19 mouse cellular contexts compared by ENCODE assay signal in the genomic region with DNA sequence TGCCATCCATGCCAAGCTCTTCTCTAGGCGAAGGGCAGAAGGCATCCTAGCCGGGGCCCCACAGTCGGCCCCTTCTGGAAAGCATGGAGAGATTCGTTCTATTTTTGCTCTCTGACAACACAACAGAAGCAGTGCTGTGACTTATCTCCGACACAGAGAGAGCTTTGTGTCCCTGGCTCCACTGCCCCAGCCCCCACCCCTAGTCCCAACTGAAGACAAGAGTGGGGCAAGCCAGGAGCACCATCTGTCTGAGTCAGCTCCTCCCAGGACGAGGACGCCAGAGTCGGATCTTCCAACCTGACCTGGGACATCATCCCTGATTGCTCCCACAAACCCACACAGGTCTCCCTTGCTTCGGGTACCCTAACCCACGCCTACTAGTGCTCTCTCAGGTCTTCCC.
DNase-seq lines count a peak whose midpoint lies in the region; ATAC-seq lines count a peak whose summit lies in the region.
"Had no signal": no experiment of that assay in that cellular context is flagged by ENCODE, and none has a peak within 500 bp of the region (broad histone marks: within the 10 kb centered on the region; RNA-seq: fewer than 3 reads in every experiment).

No protein-coding gene starts in this region.

- WGBS in hindbrain, embryonic 10.5 days = 70% methylated on average over 10 of the region's 10 CpGs
- WGBS in hindbrain, embryonic 14.5 days = 63% methylated on average over 10 of the region's 10 CpGs
- WGBS in heart, embryonic 15.5 days = 32% methylated on average over 10 of the region's 10 CpGs

- no peaks in the 10 kb centered on the region for H3K36me3 ChIP-seq in hindbrain, embryonic 10.5 days
- H3K36me3 ChIP-seq in hindbrain, embryonic 14.5 days (replicated peaks; ENCODE audit: control insufficient read depth, insufficient read depth) = no peaks in the 10 kb centered on the region
- H3K36me3 ChIP-seq in heart, embryonic 15.5 days = no peaks in the 10 kb centered on the region
- H3K36me3 ChIP-seq: embryonic facial prominence, embryonic 15.5 days; forebrain, embryonic 15.5 days; G1E; intestine, embryonic 15.5 days; liver, embryonic 12.5 days had no signal

- no peaks in the 10 kb centered on the region for H3K27me3 ChIP-seq in hindbrain, embryonic 10.5 days (ENCODE audit: insufficient read depth, poor library complexity, severe bottlenecking)
- H3K27me3 ChIP-seq in hindbrain, embryonic 14.5 days (ENCODE audit: control insufficient read depth, insufficient read depth, low read length) = no peaks in the 10 kb centered on the region
- H3K27me3 ChIP-seq in heart, embryonic 15.5 days = no peaks in the 10 kb centered on the region
- H3K27me3 ChIP-seq: embryonic facial prominence, embryonic 15.5 days; forebrain, embryonic 15.5 days; intestine, embryonic 15.5 days had no signal

- no peak overlapping the region for H3K4me3 ChIP-seq in hindbrain, embryonic 10.5 days
- H3K4me3 ChIP-seq in hindbrain, embryonic 14.5 days (replicated peaks; ENCODE audit: low read length) = no peak overlapping the region
- H3K4me3 ChIP-seq in heart, embryonic 15.5 days = no peak overlapping the region
- H3K4me3 ChIP-seq: embryonic facial prominence, embryonic 15.5 days; forebrain, embryonic 15.5 days; intestine, embryonic 15.5 days; liver, embryonic 12.5 days had no signal

- H3K9ac ChIP-seq in hindbrain, embryonic 14.5 days = no peak overlapping the region
- peak overlapping the region; percentile 12; the same call in 1 of the 2 replicates for H3K9ac ChIP-seq in heart, embryonic 15.5 days
- H3K9ac ChIP-seq: embryonic facial prominence, embryonic 15.5 days; forebrain, embryonic 15.5 days; intestine, embryonic 15.5 days; liver, embryonic 12.5 days had no signal

- no peaks in the 10 kb centered on the region for H3K9me3 ChIP-seq in hindbrain, embryonic 10.5 days
- no peaks in the 10 kb centered on the region for H3K9me3 ChIP-seq in hindbrain, embryonic 14.5 days (ENCODE audit: control insufficient read depth, low read length)
- H3K9me3 ChIP-seq in heart, embryonic 15.5 days (replicated peaks) = no peaks in the 10 kb centered on the region
- H3K9me3 ChIP-seq: embryonic facial prominence, embryonic 15.5 days; forebrain, embryonic 15.5 days; G1E; intestine, embryonic 15.5 days; liver, embryonic 12.5 days had no signal

- no peak overlapping the region for H3K4me2 ChIP-seq in hindbrain, embryonic 14.5 days (replicated peaks)
- no peak overlapping the region for H3K4me2 ChIP-seq in heart, embryonic 15.5 days
- H3K4me2 ChIP-seq: embryonic facial prominence, embryonic 15.5 days; forebrain, embryonic 15.5 days; intestine, embryonic 15.5 days; liver, embryonic 12.5 days had no signal

- no peak for DNase-seq in hindbrain, embryonic 10.5 days (ENCODE audit: low spot score)
- DNase-seq in hindbrain, embryonic 14.5 days (ENCODE audit: low spot score) = no peak
- DNase-seq in Muller cell, postnatal 12 days (ENCODE audit: inconsistent ontology term) = peak; percentile 65
- peak; percentile 97 for DNase-seq in heart, adult 11 months
- no peak for DNase-seq in liver
- no peak for DNase-seq in kidney, adult 18-20 months
- DNase-seq: adrenal gland, postnatal 10 days; cerebellum, postnatal 36 days; gastrocnemius, postnatal 14 days; kidney, postnatal 4 days; right cerebral cortex, postnatal 14 days had no signal

- H3K4me1 ChIP-seq in hindbrain, embryonic 10.5 days (replicated peaks) = peaks cover 18% of the 10 kb centered on the region
- 0 out of 2 replicates have a peak, but pooled peaks cover 3% of the 10 kb centered on the region for H3K4me1 ChIP-seq in hindbrain, embryonic 14.5 days (replicated peaks; ENCODE audit: control insufficient read depth, insufficient read depth, low read length)
- H3K4me1 ChIP-seq in heart, embryonic 15.5 days (replicated peaks) = peaks cover 52% of the 10 kb centered on the region
- H3K4me1 ChIP-seq: embryonic facial prominence, embryonic 15.5 days; forebrain, embryonic 15.5 days; intestine, embryonic 15.5 days; liver, embryonic 12.5 days had no signal

- ATAC-seq in hindbrain, embryonic 14.5 days (ENCODE audit: low FRiP score) = no peak; the same call in 1 of the 2 replicates
- peak; percentile 87 for ATAC-seq in heart, embryonic 15.5 days (replicated peaks; ENCODE audit: insufficient number of reproducible peaks, insufficient read depth, low FRiP score, low read depth)
- ATAC-seq in monocyte, adult 5-6 weeks (replicated peaks; ENCODE audit: insufficient number of reproducible peaks, low FRiP score, low TSS enrichment, poor library complexity, severe bottlenecking) = no peak
- ATAC-seq: forebrain, embryonic 15.5 days; intestine, embryonic 15.5 days; liver, embryonic 12.5 days; lung, postnatal 0 days had no signal

- H3K27ac ChIP-seq in hindbrain, embryonic 10.5 days = peak overlapping the region; percentile 59
- H3K27ac ChIP-seq in hindbrain, embryonic 14.5 days = no peak overlapping the region
- peak overlapping the region; percentile 91 for H3K27ac ChIP-seq in heart, embryonic 15.5 days
- H3K27ac ChIP-seq: embryonic facial prominence, embryonic 15.5 days; forebrain, embryonic 15.5 days; intestine, embryonic 15.5 days; liver, embryonic 12.5 days had no signal

Comparison
In these comparisons a context has a peak if more than half of its experiments do, and no peak if none do; other contexts are left out.
1. DNase-seq: peak in Muller cell, postnatal 12 days (single experiment) and heart, adult 11 months (single experiment); none in hindbrain, embryonic 10.5 days (single experiment), hindbrain, embryonic 14.5 days (single experiment), liver (single experiment) and kidney, adult 18-20 months (single experiment).